Mouse (Mus musculus) brown adipose tissue, adult 24 weeks (tissue): Measurements from ENCODE around the gene Gm10717. TPM values are rescaled to one million over a fixed set of nuclear protein-coding genes. Genes with fewer than 3 reads are reported as not detected.
"Not testable (repeated sequence)": the region's sequence is repeated elsewhere in the genome, so short reads cannot be mapped to it uniquely, and the experiment has no call there.

Experiments used
- H3K27ac ChIP-seq: fragments of 200-500 bp; replicated peaks from 2 replicates; pipeline ENCODE4 v1.5.1; 2012; ENCODE audit warnings: low read depth, mild to moderate bottlenecking, low read length
- H3K4me1 ChIP-seq: fragments of 200-500 bp; 2 replicates; pipeline ENCODE4 v1.6.1; 2012; ENCODE audit warnings: low read length, mixed read lengths; ENCODE audit not compliant: control insufficient read depth, insufficient read depth, insufficient read length
- H3K4me3 ChIP-seq: fragments of 200-500 bp; 2 replicates; pipeline ENCODE4 v1.5.1; 2012; ENCODE audit warnings: low read depth, mild to moderate bottlenecking, low read length, moderate library complexity; ENCODE audit not compliant: insufficient read depth
- polyA plus RNA-seq: library from polyadenylated mRNA; stranded (reverse); fragments of >200 nt; gene quantifications from 2 replicates; pipeline ENCODE4 v1.2.4, GENCODE M21; 2012; ENCODE audit not compliant: missing spikeins, insufficient read depth, insufficient read length

The Gm10717 gene
- polyA plus RNA-seq, 1 experiment: 4.8 TPM

DNA sequence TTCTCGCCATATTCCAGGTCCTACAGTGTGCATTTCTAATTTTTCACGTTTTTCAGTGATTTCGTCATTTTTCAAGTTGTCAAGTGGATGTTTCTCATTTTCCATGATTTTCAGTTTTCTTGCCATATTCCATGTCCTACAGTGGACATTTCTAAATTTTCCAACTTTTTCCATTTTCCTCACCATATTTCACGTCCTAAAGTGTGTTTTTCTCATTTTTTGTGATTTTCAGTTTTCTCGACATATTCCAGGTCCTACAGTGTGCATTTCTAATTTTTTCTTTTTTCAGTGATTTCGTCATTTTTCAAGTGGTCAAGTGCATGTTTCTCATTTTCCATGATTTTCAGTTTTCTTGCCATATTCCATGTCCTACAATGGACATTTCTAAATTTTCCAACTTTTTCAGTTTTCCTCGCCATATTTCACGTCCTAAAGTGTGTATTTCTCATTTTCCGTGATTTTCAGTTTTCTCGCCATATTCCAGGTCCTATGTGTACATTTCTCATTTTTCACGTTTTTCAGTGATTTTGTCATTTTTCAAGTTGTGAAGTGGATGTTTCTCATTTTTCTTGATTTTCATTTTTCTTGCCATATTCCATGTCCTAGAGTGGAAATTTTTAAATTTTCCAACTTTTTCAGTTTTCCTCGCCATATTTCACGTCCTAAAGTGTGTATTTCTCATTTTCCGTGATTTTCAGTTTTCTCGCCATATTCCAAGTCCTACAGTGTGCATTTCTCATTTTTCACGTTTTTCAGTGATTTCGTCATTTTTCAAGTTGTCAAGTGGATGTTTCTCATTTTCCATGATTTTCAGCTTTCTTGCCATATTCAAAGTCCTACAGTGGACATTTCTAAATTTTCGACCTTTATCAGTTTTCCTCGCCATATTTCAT lies 5.1 kb upstream of the Gm10717 start:
- H3K27ac ChIP-seq, H3K4me1 ChIP-seq, H3K4me3 ChIP-seq: not testable (repeated sequence)

DNA sequence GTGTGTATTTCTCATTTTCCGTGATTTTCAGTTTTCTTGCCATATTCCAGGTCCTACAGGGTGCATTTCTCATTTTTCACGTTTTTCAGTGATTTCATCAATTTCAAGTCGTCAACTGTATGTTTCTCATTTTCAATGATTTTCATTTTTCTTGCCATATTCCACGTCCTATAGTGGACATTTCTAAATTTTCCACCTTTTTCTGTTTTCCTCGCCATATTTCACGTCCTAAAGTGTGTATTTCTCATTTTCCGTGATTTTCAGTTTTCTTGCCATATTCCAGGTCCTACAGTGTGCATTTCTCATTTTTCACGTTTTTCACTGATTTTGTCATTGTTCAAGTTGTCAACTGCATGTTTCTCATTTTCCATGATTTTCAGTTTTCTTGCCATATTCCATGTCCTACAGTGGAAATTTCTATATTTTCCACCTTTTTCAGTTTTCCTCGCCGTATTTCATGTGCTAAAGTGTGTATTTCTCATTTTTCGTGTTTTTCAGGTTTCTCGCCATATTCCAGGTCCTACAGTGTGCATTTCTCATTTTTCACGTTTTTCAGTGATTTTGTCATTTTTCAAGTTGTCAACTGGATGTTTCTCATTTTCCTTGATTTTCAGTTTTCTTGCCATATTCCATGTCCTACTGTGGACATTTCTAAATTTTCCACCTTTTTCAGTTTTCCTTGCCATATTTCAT lies 2.8 kb upstream of the Gm10717 start:
- not testable (repeated sequence) for H3K4me1 ChIP-seq, H3K4me3 ChIP-seq, H3K27ac ChIP-seq

GRCm38 (mm10) chr9:3023312-3023984 lies 1.8 kb upstream of the Gm10717 start, which contains the start of gene Gm10718:
Gm10718 (plus strand) TSS chr9:3023547.
- not testable (repeated sequence) for H3K4me1 ChIP-seq, H3K4me3 ChIP-seq, H3K27ac ChIP-seq

GRCm38 (mm10) chr9:3023985-3024648 lies 1.1 kb upstream of the Gm10717 start:
- not testable (repeated sequence) for H3K4me3 ChIP-seq, H3K4me1 ChIP-seq, H3K27ac ChIP-seq

DNA sequence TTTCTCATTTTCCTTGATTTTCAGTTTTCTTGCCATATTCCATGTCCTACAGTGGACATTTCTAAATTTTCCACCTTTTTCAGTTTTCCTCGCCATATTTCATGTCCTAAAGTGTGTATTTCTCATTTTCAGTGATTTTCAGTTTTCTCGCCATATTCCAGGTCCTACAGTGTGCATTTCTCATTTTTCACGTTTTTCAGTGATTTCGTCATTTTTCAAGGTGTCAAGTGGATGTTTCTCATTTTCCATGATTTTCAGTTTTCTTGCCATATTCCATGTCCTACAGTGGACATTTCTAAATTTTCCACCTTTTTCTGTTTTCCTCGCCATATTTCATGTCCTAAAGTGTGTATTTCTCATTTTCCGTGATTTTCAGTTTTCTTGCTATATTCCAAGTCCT lies 436 bp downstream of the Gm10717 start:
- H3K27ac ChIP-seq, H3K4me3 ChIP-seq, H3K4me1 ChIP-seq: not testable (repeated sequence)

- H3K4me3 ChIP-seq, H3K4me1 ChIP-seq, H3K27ac ChIP-seq: not testable (repeated sequence)
Observed at GRCm38 (mm10) chr9:3026136-3026535, 919 bp downstream of the Gm10717 start.

- not testable (repeated sequence) for H3K4me3 ChIP-seq, H3K4me1 ChIP-seq, H3K27ac ChIP-seq
Observed at GRCm38 (mm10) chr9:3026741-3027140, 1.5 kb downstream of the Gm10717 start.

- not testable (repeated sequence) for H3K4me1 ChIP-seq, H3K4me3 ChIP-seq
Observed at GRCm38 (mm10) chr9:3027200-3027599, 2.0 kb downstream of the Gm10717 start.

DNA sequence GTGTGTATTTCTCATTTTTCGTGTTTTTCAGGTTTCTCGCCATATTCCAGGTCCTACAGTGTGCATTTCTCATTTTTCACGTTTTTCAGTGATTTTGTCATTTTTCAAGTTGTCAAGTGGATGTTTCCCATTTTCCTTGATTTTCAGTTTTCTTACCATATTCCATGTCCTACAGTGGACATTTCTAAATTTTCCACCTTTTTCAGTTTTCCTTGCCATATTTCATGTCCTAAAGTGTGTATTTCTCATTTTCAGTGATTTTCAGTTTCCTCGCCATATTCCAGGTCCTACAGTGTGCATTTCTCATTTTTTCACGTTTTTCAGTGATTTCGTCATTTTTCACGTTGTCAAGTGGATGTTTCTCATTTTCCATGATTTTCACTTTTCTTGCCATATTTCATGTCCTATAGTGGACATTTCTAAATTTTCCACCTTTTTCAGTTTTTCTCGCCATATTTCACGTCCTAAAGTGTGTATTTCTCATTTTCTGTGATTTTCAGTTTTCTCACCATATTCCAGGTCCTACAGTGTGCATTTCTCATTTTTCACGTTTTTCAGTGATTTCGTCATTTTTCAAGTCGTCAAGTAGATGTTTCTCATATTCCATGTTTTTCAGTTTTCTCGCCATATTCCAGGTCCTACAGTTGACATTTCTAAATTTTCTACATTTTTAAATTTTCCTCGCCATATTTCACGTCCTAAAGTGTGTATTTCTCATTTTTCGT lies 4.2 kb downstream of the Gm10717 start:
- H3K4me1 ChIP-seq, H3K4me3 ChIP-seq, H3K27ac ChIP-seq: not testable (repeated sequence)

More at GRCm38 (mm10) chr9:3027200-3027599, 2.0 kb downstream of the Gm10717 start:
- not testable (repeated sequence) for H3K27ac ChIP-seq

- not testable (repeated sequence) for H3K4me3 ChIP-seq, H3K27ac ChIP-seq, H3K4me1 ChIP-seq
Observed at GRCm38 (mm10) chr9:3030677-3031318, 5.6 kb downstream of the Gm10717 start.

GRCm38 (mm10) chr9:3034299-3034698 lies 9.1 kb downstream of the Gm10717 start, which contains the start of gene Gm17535:
Gm17535 (plus strand) TSS chr9:3034599.
- H3K4me3 ChIP-seq, H3K27ac ChIP-seq, H3K4me1 ChIP-seq: not testable (repeated sequence)

- H3K4me3 ChIP-seq, H3K4me1 ChIP-seq, H3K27ac ChIP-seq: not testable (repeated sequence)
Observed at GRCm38 (mm10) chr9:3036577-3036976, 11.4 kb downstream of the Gm10717 start, which contains the start of gene Gm10715. Gm10715 (plus strand) TSS chr9:3036877.

DNA sequence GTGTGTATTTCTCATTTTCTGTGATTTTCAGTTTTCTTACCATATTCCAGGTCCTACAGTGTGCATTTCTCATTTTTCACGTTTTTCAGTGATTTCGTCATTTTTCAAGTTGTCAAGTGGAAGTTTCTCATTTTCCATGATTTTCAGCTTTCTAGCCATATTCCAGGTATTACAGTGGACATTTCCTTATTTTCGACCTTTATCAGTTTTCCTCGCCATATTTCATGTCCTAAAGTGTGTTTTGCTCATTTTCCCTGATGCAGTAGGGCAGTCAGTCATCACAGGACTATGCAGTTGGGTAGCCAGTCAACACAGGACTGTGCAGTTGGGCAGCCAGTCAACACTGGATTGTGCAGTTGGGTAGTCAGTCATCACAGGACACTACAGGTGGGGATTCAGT lies 12.9 kb downstream of the Gm10717 start:
- H3K27ac ChIP-seq, H3K4me1 ChIP-seq, H3K4me3 ChIP-seq: not testable (repeated sequence)
